Mouse (Mus musculus) heart, postnatal 4 days (tissue): ENCODE data around the gene Pcp4. TPM values are rescaled to one million over a fixed set of nuclear protein-coding genes. Genes with fewer than 3 reads are reported as not detected.
"Not testable (repeated sequence)": the region's sequence is repeated elsewhere in the genome, so short reads cannot be mapped to it uniquely, and the experiment has no call there.

Experiments used
- DNase-seq: peaks from one replicate; pipeline ENCODE4 v3.0.0; 2021
- total RNA-seq, 2 experiments: library from RNA; stranded (reverse); gene quantifications; 2 replicates each; pipeline ENCODE4 v1.2.3; 2021

Pcp4 gene
- under 1 TPM; 0.67 to 0.74 TPM for total RNA-seq

- DNase-seq: peak; percentile 82
These were observed at the start of gene Pcp4 for GRCm38 (mm10) chr16:96467445-96467844. Gene Pcp4, plus strand, starts transcription at chr16:96467606.

- DNase-seq: no peak
These were observed 42.4 kb upstream of the Pcp4 start for GRCm38 (mm10) chr16:96425044-96425443.

GRCm38 (mm10) chr16:96426671-96427070 is 40.7 kb upstream of the Pcp4 start:
- DNase-seq: no peak

DNA sequence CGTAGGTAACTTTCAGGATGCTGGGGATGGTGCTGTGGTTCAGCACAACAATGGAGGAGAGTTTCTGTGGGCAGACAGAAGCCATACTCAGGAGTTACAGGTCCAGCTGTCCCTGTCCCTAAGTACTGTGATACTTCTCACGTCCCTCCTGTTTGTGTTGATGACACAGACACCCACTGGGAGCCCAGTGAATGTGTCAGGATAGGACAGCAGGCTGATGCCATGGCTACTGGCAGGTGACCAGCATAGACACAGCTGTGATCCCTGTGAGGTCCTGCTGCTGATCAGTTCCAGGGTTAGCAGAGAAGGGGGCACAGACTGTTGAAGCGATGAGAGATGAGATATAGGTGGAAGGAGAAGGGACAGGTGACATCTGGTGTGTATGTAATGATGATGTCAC is 38.4 kb upstream of the Pcp4 start:
- DNase-seq: no peak

DNA sequence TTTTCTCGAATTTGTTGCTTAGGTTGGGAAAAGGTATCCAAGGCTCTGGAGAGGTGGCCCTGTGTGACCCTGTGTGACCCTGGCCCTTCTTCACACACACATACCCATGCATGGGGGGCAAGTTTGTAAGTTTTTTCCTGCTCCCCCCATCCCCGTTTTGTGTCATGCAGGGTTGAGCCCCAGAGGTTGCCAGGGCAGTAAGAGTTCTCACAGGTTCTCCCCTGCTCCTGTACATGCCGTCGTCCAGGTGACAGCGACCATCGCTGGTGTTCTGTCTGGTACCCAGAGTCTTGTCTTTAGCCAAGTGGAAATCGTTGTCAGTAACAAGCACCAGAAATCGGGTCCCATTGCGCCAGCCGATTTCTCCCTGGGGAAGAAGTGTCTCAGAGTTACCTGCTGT is 34.1 kb upstream of the Pcp4 start:
- no peak for DNase-seq

GRCm38 (mm10) chr16:96434024-96434785 is 33.2 kb upstream of the Pcp4 start:
- no peak for DNase-seq

GRCm38 (mm10) chr16:96438946-96439345 is 28.5 kb upstream of the Pcp4 start:
- no peak for DNase-seq

DNA sequence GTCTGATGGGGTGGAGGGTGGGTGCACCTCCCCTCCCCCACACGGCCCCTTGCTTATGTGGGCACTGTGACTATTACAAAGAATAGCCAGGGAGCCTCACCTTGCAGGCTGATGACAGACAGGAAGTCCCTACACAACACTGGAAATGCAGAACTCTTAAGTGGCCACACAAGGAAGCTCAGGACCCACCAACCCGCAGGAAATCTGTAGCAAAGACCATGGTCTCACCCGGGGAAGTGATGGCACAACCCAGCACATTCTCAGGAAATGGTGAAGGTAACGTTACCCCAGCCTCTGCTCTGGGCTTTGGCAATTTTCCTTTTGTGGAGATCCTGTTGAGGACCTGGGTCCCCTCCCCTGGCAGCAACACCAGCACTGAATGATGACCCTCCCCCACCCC is 27.7 kb upstream of the Pcp4 start:
- no peak for DNase-seq

DNA sequence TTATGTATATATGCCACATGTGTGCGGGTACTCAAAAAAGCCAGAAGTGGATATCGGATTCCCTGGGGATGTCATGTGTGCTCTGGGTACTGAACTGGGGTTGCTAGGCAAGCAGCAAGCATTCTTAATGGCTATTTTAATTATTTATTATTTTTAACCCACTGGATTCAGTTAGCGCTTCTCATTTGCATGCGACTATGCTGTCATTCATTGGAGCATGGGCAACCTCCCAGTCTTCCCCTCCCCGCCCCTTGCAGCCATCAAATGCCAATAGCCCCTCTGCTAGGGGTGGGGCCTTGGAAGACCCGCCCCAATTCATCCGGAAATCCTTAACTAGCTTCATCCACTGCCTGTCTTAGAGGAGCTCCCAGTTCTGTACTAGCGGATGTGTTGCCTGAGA is 26.5 kb upstream of the Pcp4 start:
- DNase-seq: no peak

DNA sequence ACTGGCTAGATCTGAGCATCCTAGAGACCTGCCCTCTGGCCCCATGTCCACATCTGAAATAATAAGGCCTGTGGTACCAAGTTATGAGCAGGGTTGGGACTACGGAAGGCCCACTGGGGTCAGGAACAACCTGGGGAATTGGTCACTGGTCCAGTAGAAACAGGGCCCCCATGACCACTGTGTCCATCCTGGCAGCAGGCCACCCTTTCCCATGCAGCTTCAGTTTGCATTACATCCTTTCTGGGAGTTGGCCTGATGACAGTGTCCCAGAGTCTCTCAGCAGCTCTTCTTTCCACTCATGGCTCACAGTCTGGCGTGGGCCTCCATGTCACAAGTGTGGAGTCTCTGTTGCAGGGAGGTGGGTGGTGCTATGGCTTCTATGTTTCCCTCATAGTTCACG is 25.6 kb upstream of the Pcp4 start:
- DNase-seq: no peak

DNA sequence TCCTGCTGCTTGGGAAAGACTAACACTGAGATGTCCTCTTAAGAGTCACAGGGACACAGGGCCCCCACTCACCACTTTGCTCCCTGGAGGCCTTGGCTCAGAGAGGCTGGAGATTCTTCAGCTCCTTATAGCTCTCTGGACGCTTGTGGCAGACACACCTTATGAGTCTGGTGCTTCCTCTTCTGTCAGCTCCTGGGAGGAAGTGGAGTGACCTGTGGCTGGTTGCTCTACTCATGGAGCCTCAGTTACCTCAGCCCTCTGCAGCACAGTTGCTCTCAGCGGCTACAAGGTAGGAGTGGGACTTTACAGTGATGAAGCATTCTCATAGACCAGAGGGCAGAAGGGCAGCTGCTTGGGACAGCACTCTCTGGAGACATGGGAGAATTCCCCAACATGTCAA is 23.9 kb upstream of the Pcp4 start, which contains the start of gene Itgb2l:
Gene Itgb2l, minus strand, starts transcription at position 152 of the 400 bp plus-strand sequence.
- DNase-seq: no peak

DNA sequence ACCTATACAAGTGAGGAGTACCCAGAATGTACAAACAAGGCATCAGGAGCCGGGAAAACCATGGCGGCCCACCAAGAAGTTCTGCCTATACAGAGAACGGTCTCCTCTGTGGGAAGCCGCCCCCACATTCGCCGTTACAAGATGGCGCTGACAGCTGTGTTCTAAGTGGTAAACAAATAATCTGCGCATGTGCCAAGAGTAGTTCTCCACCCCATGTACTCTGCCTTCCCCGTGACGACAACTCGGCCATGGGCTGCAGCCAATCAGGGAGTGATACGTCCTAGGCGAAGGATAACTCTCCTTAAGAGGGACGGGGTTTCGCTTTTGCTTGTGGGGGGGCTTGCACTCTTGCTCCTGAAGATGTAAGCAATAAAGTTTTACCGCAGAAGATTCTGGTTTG is 16.5 kb upstream of the Pcp4 start:
- not testable (repeated sequence) for DNase-seq

- no peak for DNase-seq
These were observed 13.3 kb upstream of the Pcp4 start for GRCm38 (mm10) chr16:96454086-96454485.

DNA sequence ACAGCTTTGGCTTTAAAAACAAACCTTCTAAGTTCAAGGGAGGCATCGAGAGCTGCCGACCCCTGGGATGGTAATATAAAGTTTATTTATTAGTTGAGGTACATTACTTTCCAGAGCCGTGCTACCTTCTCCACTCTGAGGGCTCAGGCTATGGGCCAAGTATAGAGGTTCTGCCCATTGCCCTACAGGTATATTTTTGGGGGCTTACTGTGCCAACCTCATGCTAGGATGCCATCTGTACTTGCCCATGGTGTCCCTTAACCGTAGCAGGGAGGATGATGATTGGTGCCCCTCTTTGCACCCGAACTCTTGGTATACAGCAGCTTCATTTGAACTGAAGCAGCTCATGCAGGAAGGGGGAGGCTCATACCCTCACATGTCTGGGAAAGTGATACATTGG is 9.8 kb upstream of the Pcp4 start:
- DNase-seq: no peak

DNA sequence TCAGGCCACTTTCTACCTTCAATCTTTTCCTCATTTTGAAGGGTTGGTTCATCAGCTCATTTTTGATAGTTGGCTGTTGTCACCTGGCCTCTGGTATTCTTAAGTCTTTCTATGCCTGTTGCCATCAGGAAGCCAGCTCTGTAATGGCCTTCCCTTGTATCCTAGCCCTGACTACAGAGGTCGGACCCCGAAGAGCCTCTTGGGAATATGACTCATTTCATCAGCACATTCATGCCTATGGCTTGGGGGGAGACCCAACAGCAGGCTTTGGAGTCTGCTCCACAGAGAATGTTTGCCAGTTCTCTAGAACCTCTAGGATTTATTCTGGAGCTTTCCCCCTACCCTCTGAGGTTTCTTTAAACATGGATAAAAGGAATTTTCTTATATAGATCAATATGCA is 8.1 kb upstream of the Pcp4 start:
- no peak for DNase-seq

DNA sequence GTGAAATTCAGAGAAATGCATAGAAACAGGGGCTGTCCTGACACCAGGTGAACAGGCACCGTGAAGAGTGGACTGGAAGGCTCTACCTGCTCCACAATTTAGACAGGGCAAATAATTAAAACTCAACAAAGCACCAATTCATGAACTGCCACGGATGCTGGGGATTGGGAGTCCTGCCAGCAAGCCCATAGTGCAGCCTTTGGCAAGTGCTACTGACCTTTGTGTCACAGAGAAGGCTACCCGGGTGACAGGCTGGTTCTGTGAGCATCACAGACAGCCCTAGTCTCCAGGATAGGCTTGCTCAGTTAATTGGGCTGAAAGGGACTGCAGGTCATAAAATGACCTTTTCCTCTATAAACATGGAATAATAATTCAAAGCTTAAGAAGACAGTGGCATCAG is 6.6 kb upstream of the Pcp4 start:
- no peak for DNase-seq

GRCm38 (mm10) chr16:96468011-96468410 is 605 bp downstream of the Pcp4 start:
- no peak for DNase-seq

DNA sequence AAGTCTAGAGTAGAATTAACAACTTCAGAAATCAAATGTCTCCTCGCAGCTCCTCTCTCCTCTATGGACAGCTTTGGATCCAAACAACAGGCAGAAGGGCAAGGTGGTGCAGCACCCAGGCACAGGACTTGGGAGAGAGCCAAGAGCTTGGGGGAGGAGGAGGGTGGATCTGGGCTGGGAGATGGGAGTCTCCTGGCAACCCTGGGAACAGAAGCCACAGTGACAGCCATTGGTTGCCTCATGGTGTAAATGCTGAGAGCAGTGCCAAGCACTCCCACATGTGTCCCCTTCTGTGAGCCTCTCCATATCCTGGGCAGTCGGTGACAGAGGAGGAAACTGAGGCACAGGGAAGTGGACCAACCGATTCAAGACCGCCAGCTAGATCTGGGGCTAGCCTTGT is 1.3 kb downstream of the Pcp4 start:
- peak; percentile 71 for DNase-seq

GRCm38 (mm10) chr16:96469640-96470039 is 2.2 kb downstream of the Pcp4 start:
- DNase-seq: peak; percentile 7

GRCm38 (mm10) chr16:96472361-96472760 is 5.0 kb downstream of the Pcp4 start:
- DNase-seq: peak; percentile 13

GRCm38 (mm10) chr16:96472816-96473215 is 5.4 kb downstream of the Pcp4 start:
- no peak for DNase-seq

- no peak for DNase-seq
These were observed 6.8 kb downstream of the Pcp4 start for GRCm38 (mm10) chr16:96474185-96474584.

DNA sequence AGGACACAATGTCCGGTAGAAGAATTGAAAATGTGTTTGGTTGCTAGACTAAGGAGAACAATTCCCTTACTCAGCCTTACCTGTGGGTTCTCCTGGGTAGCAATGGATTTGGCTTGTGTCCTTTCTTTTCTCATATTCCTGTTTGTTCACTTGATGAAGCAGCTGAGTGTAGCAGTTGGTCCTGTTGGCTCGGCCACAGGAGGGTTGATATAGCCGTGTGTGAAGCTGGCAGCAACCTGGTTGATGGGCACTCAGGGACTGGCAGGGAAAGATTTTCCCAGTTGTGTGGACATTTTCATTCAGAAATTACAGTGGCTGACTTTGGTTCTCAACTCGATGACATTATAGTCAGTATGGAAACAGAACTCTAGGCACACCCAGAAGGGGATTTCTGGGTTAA is 14.4 kb downstream of the Pcp4 start:
- no peak for DNase-seq

DNA sequence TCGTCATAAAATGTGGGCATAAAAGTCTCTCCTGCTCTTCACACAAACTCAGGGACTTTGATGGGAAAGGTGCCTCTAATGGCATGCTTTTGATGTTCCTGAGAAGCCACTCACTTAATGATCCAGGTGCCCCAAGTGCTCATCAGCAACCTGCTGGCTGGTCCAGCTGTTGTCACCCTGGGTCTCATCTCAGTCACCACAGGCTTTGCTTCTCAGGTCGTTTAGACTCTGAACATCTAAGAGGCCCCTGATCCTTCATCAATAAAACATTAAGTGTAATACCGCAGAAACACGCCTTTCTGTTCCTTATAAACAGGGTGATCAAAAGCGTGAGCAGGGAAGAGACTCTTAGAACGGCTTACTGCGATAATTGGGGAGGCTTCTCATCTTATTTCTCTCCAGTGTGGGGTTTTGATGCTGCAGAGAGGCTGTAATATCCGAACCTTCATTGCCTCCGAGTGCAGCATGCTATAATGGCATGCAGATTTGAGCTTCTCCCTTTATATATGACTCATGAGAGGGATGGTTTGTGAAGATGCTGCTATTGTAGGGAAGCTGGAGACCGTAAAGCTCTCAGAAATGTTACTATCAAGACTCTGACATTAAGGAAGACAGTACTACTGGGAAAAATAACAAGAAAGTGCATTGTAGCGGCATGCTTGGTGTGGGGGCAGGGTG is 19.7 kb downstream of the Pcp4 start:
- DNase-seq: no peak
